Mouse (Mus musculus) bone marrow macrophage, adult 2 months (primary cell): ENCODE measurements around the gene Pilra. TPM values are rescaled to one million over a fixed set of nuclear protein-coding genes. Genes with fewer than 3 reads are reported as not detected.
A peak's percentile ranks its signal among the peaks of the same experiment; 100 is the strongest.

Source experiments
- H3K27ac ChIP-seq: 2 replicates; pipeline ENCODE4 v1.5.1; 2012; ENCODE audit warnings: low read depth, low read length; ENCODE audit not compliant: insufficient read depth
- H3K4me1 ChIP-seq: 2 replicates; pipeline ENCODE4 v1.6.1; 2012; ENCODE audit warnings: low read length; ENCODE audit not compliant: control insufficient read depth, insufficient read depth
- H3K4me3 ChIP-seq: 2 replicates; pipeline ENCODE4 v1.5.1; 2012; ENCODE audit warnings: mild to moderate bottlenecking, low read length, moderate library complexity; ENCODE audit not compliant: insufficient read depth
- CTCF ChIP-seq: IDR thresholded peaks from 2 replicates; pipeline ENCODE4 v1.5.1; 2012; ENCODE audit warnings: low read depth, mild to moderate bottlenecking, low read length, moderate library complexity
- POLR2A ChIP-seq: IDR thresholded peaks from 2 replicates; pipeline ENCODE4 v1.6.1; 2012; ENCODE audit warnings: mild to moderate bottlenecking, low read depth, low read length, borderline replicate concordance
- polyA plus RNA-seq: library from polyadenylated mRNA; stranded (reverse); fragments of >200 nt; gene quantifications from 2 replicates; pipeline ENCODE4 v1.2.4, GENCODE M21; 2012; ENCODE audit not compliant: missing spikeins, insufficient read depth, insufficient read length

Gene Pilra
- polyA plus RNA-seq, 1 experiment, result 16.8 TPM

DNA sequence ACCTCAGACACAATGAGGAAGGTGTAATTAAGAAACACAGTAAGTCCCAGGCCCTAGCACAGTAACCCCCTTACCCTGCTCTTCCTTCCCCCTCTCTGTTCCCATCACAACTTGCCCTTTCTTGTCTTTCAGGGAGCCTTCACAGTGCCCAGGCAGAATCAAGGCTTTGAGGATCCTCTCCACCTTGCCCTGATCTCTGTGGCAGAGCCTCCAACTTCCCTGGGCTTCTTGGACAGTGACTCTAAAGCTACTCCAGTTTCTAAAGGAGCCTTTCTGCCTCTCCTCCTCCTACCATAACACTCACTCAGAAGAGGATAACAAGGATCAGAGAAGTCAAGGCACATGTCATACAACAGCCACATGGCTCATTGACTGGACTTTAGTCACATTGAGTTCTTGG is 530 bp upstream of the Pilra start:
- Histone ChIP-seq H3K4me1 (peaks cover 46% of the 10 kb centered on the region), H3K4me3 (no peak overlapping the region), H3K27ac (peak overlapping the region; percentile 75)
- TF ChIP-seq CTCF (no peak), POLR2A (no peak)

DNA sequence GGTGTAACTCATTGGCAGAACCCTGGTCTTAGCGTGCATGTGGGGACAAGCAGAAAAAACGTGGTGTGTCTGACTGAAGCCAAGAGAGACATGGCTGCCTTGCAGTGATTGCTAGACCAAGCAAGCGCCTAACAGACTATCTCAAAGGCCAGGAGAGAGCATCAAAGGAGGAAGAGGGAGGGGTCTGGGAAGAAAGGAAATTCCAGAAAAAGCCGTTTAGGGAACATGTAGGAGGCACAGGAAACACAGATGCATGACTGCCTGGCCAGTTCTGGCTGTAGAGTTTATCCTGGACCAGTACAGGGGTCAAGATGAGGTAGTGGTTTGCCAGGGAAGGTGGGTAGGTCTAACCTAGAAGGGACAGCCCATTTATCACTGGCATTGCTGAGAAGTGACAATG is 2.6 kb downstream of the Pilra start:
- TF ChIP-seq CTCF (no peak), POLR2A (no peak)
- H3K27ac ChIP-seq, result no peak overlapping the region
- H3K4me1 ChIP-seq, result peaks cover 73% of the 10 kb centered on the region
- no peak overlapping the region for H3K4me3 ChIP-seq

- peaks cover 77% of the 10 kb centered on the region for H3K4me1 ChIP-seq
- TF ChIP-seq CTCF (no peak), POLR2A (no peak)
- H3K27ac ChIP-seq, result peak overlapping the region; percentile 78
- H3K4me3 ChIP-seq, result no peak overlapping the region
These were observed 4.6 kb downstream of the Pilra start for GRCm38 (mm10) chr5:137831506-137831905.

- H3K27ac ChIP-seq, result peak overlapping the region; percentile 78
- no peak overlapping the region for H3K4me3 ChIP-seq
- peaks cover 80% of the 10 kb centered on the region for H3K4me1 ChIP-seq
- TF ChIP-seq POLR2A (no peak), CTCF (no peak)
These were observed 5.0 kb downstream of the Pilra start for GRCm38 (mm10) chr5:137831106-137831505.

DNA sequence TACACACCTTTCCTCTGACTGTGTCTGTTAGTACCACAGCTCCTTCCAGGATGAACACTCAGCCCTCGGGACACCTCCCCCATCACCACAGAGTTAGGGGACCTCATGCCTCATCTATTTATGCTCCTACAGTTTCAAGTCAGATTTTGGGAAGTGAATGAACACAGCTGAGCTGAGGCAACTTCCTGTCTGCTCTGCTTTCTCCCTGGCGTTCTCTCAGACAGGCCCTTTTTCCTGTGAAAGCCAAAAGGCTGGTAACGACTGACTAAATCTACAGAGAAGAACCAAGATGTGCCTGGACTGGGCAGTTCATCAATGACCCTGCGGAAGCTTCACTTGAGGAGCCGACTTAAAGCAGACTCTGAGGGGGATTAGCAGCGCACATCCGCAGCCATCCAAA is 5.8 kb downstream of the Pilra start:
- TF ChIP-seq CTCF (no peak), POLR2A (no peak)
- Histone ChIP-seq H3K4me1 (peaks cover 83% of the 10 kb centered on the region), H3K4me3 (no peak overlapping the region), H3K27ac (peak overlapping the region; percentile 78)

GRCm38 (mm10) chr5:137828694-137829093 is 7.4 kb downstream of the Pilra start:
- H3K4me1 ChIP-seq, result peaks cover 82% of the 10 kb centered on the region
- TF ChIP-seq POLR2A, result no peak
- TF ChIP-seq CTCF, result no peak
- peak overlapping the region; percentile 71 for H3K27ac ChIP-seq
- H3K4me3 ChIP-seq, result no peak overlapping the region

- H3K4me1 ChIP-seq, result peaks cover 78% of the 10 kb centered on the region
- H3K4me3 ChIP-seq, result no peak overlapping the region
- TF ChIP-seq POLR2A (no peak), CTCF (no peak)
- H3K27ac ChIP-seq, result no peak overlapping the region
These were observed 9.7 kb downstream of the Pilra start for GRCm38 (mm10) chr5:137826421-137826820.

- H3K4me3 ChIP-seq, result no peak overlapping the region
- TF ChIP-seq CTCF (no peak), POLR2A (no peak)
- H3K27ac ChIP-seq, result no peak overlapping the region
- peaks cover 76% of the 10 kb centered on the region for H3K4me1 ChIP-seq
These were observed 10.1 kb downstream of the Pilra start for GRCm38 (mm10) chr5:137825971-137826370.

DNA sequence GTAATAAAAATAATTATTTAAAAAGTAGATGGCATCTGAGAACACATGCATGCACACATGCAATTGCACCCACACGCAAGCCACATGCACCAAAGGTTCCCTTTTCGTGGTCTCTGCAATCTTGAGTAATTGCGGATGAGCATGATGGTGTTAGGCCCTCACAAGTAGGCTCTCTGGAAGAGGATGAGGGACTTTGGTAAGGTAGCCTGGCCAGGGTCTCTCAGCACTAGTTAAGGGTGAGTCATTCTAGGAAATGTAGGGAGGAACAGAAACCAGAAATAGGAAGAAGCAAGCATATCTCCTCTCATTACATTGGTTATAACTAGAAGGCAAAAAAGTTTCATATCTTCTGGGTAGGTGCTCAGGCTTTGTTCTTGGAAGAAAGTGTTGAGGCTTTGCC is 11.1 kb downstream of the Pilra start:
- Histone ChIP-seq H3K27ac (peak overlapping the region; percentile 46), H3K4me1 (peaks cover 73% of the 10 kb centered on the region), H3K4me3 (no peak overlapping the region)
- TF ChIP-seq CTCF (no peak), POLR2A (no peak)

DNA sequence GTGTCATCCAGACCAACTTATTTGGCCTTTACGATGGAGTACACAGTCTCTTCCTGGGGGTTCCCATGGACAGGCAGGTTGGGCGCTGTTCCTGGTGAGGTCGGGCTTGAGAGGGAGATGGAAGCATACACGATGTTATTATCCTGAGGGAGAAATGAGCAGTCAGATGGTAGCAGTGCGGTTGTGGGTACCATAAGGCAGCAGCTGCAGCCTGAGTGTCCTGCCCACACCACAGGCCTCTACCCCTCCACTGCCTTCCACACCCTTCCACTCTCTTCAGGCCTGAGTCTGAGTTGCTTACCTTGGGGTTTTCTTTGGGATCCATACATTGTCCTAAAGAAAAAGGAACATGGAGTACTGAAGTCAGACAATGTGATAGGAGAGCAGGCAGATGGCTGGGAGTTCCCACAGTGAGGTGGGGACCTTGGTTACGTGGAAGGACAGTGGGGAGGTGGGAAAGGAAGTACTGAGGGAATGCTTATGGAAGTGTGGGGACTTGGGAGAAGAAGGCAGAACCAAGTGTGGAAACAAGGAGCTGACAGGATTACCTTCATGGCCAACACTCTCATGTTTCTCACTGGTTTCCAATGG is 12.5 kb downstream of the Pilra start:
- TF ChIP-seq CTCF (no peak), POLR2A (no peak)
- Histone ChIP-seq H3K4me3 (no peak overlapping the region), H3K4me1 (peaks cover 65% of the 10 kb centered on the region), H3K27ac (peak overlapping the region; percentile 61)

DNA sequence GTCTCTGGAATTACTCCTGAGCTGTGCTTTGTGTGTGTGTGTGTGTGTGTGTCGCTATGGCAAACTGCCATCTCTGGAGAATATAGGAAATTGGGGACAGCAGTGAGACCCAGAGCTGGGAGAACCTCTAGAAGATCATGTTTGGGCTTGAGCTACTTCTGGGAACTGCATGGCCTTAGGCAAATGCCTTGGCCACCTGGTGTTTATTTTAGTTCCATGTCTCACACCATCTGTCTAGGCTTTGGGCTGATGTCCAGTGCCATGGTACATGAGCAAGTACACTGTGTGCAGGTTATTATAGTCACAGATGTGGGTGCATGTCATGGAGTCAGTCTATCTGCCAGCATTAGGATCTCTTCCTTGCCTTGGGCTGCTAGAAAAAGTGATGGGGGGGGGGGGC is 13.5 kb downstream of the Pilra start:
- H3K4me3 ChIP-seq, result no peak overlapping the region
- no peak overlapping the region for H3K27ac ChIP-seq
- no peak for TF ChIP-seq CTCF
- TF ChIP-seq POLR2A, result no peak
- peaks cover 65% of the 10 kb centered on the region for H3K4me1 ChIP-seq
